Mouse (Mus musculus) inflammation-experienced regulatory T-cells, adult 16 weeks (primary cell): ENCODE results near the gene Lrrc71. TPM values are rescaled to one million over a fixed set of nuclear protein-coding genes. Genes with fewer than 3 reads are reported as not detected.

Source experiments
- polyA plus RNA-seq: library from polyadenylated mRNA; unstranded; fragments of 100-300 nt; shearing (Covaris generic); gene quantifications from one replicate; pipeline ENCODE4 v1.2.1, GENCODE M21; 2017

The Lrrc71 gene
- 0.56 TPM for polyA plus RNA-seq

GRCm38 (mm10) chr3:87748431-87748830 is at the start of gene Lrrc71:
Gene Lrrc71 (minus strand): TSS chr3:87748625.

GRCm38 (mm10) chr3:87796736-87797334 is 48.4 kb upstream of the Lrrc71 start, which contains the start of gene Insrr:
Gene Insrr (plus strand): TSS chr3:87796951.

GRCm38 (mm10) chr3:87794922-87795325 is 46.5 kb upstream of the Lrrc71 start, which contains the start of gene Ntrk1:
Gene Ntrk1 (minus strand): TSS chr3:87795162.

Other genes starting within 250 kb of the Lrrc71 start
- 56.8 TPM for gene Etv3, start 223.2 kb downstream of the Lrrc71 start, polyA plus RNA-seq
- gene Arhgef11, start 131.1 kb downstream of the Lrrc71 start, polyA plus RNA-seq, result 10.8 TPM
- 0.11 TPM for gene Ntrk1, start 46.5 kb upstream of the Lrrc71 start, polyA plus RNA-seq
- 0.98 TPM for gene Insrr, start 48.3 kb upstream of the Lrrc71 start, polyA plus RNA-seq
- gene Pear1, start 75.7 kb upstream of the Lrrc71 start, polyA plus RNA-seq, result 160 TPM
- 313 TPM for gene Sh2d2a, start 98.1 kb upstream of the Lrrc71 start, polyA plus RNA-seq
- gene Prcc, start 137.0 kb upstream of the Lrrc71 start, polyA plus RNA-seq, result 13.7 TPM
- 29.0 TPM for gene Hdgf, start 157.7 kb upstream of the Lrrc71 start, polyA plus RNA-seq
- 128 TPM for gene Mrpl24, start 170.9 kb upstream of the Lrrc71 start, polyA plus RNA-seq
- gene Isg20l2, start 181.7 kb upstream of the Lrrc71 start, polyA plus RNA-seq, result 9.4 TPM
- 26.0 TPM for gene Rrnad1, start 182.1 kb upstream of the Lrrc71 start, polyA plus RNA-seq
- not detected for gene Crabp2, start 200.0 kb upstream of the Lrrc71 start, polyA plus RNA-seq
- gene Nes, start 222.5 kb upstream of the Lrrc71 start, polyA plus RNA-seq, result not detected